13 mouse cellular contexts compared by ENCODE assay signal in the genomic region with DNA sequence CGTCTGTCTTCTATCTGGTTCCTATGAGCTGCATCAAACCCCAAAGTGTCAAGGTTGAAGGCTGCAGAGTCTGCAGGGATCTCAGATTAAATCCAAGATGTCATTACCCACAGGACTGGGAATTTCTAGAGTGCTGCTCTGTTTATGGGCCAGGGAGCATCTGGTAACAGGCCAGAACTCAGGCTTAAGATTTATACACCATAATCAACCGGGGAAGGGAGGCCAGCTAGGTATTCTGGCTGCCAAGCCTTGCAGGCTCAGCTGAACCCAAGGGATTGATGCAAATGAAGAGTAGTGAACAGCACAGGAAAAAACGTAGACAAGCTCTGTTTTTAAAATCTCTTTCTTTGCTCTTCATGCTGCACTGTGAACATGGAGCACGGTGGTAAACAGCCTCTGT. TPM values are rescaled to one million over a fixed set of nuclear protein-coding genes. Genes with fewer than 3 reads are reported as not detected.
DNase-seq lines count a peak whose midpoint lies in the region; ATAC-seq lines count a peak whose summit lies in the region.
"Had no signal": no experiment of that assay in that cellular context is flagged by ENCODE, and none has a peak within 500 bp of the region (broad histone marks: within the 10 kb centered on the region; RNA-seq: fewer than 3 reads in every experiment).

No protein-coding gene starts in this region.

- H3K4me3 ChIP-seq in forebrain, embryonic 16.5 days (replicated peaks; ENCODE audit: low read length): no peak overlapping the region
- no peak overlapping the region for H3K4me3 ChIP-seq in forebrain, embryonic 11.5 days (ENCODE audit: low read depth, low read length)
- H3K4me3 ChIP-seq in embryonic facial prominence, embryonic 14.5 days (ENCODE audit: low read depth, low read length): no peak overlapping the region
- no peak overlapping the region for H3K4me3 ChIP-seq in midbrain, embryonic 14.5 days (replicated peaks; ENCODE audit: low read depth, low read length)
- H3K4me3 ChIP-seq: heart, adult 2 months; stomach, embryonic 15.5 days had no signal

- no peak overlapping the region for H3K9ac ChIP-seq in forebrain, embryonic 16.5 days (replicated peaks; ENCODE audit: low read depth, low read length)
- H3K9ac ChIP-seq in forebrain, embryonic 11.5 days (ENCODE audit: low read length): no peak overlapping the region
- H3K9ac ChIP-seq in embryonic facial prominence, embryonic 14.5 days (ENCODE audit: low read depth, low read length): no peak overlapping the region
- H3K9ac ChIP-seq in midbrain, embryonic 14.5 days (replicated peaks; ENCODE audit: low read length): no peak overlapping the region
- H3K9ac ChIP-seq: stomach, embryonic 15.5 days had no signal

- DNase-seq in forebrain, embryonic 11.5 days (ENCODE audit: low spot score): no peak
- DNase-seq in brain, adult 2 months (ENCODE audit: low read depth, low spot score): peak; percentile 66
- DNase-seq in embryonic facial prominence, embryonic 14.5 days (ENCODE audit: low spot score): peak; percentile 83
- peak; percentile 50 for DNase-seq in midbrain, embryonic 14.5 days
- DNase-seq in c-Kit-positive CD71-positive TER-119-positive erythroid progenitor cells, embryonic 14.5 days (ENCODE audit: low spot score): no peak
- DNase-seq in thymus, postnatal 4 days: no peak
- DNase-seq: heart, adult 2 months; heart, postnatal 4 days; kidney, adult 9 months; thymus, postnatal 36 days had no signal

- H3K4me1 ChIP-seq in forebrain, embryonic 16.5 days (replicated peaks; ENCODE audit: control insufficient read depth, insufficient read depth, low read length): peaks cover 10% of the 10 kb centered on the region
- H3K4me1 ChIP-seq in forebrain, embryonic 11.5 days (replicated peaks; ENCODE audit: control insufficient read depth, insufficient read depth, low read length): no peaks in the 10 kb centered on the region
- H3K4me1 ChIP-seq in embryonic facial prominence, embryonic 14.5 days (ENCODE audit: control insufficient read depth, insufficient read depth, low read length): peaks cover 18% of the 10 kb centered on the region
- H3K4me1 ChIP-seq in midbrain, embryonic 14.5 days (ENCODE audit: control insufficient read depth, insufficient read depth, low read length): peaks cover 3% of the 10 kb centered on the region; the same call in 1 of the 2 replicates
- H3K4me1 ChIP-seq: stomach, embryonic 15.5 days had no signal

- no peak overlapping the region for H3K4me2 ChIP-seq in forebrain, embryonic 16.5 days (ENCODE audit: low read length)
- no peak overlapping the region for H3K4me2 ChIP-seq in forebrain, embryonic 11.5 days (ENCODE audit: low read depth, low read length, severe bottlenecking)
- peak overlapping the region; percentile 24; the same call in 1 of the 2 replicates for H3K4me2 ChIP-seq in embryonic facial prominence, embryonic 14.5 days (ENCODE audit: low read depth, low read length)
- no peak overlapping the region for H3K4me2 ChIP-seq in midbrain, embryonic 14.5 days (ENCODE audit: low read length)
- H3K4me2 ChIP-seq: stomach, embryonic 15.5 days had no signal

- H3K9me3 ChIP-seq in forebrain, embryonic 16.5 days (ENCODE audit: control insufficient read depth, low read length): no peaks in the 10 kb centered on the region
- H3K9me3 ChIP-seq in forebrain, embryonic 11.5 days (ENCODE audit: control insufficient read depth, low read length): no peaks in the 10 kb centered on the region
- no peaks in the 10 kb centered on the region for H3K9me3 ChIP-seq in embryonic facial prominence, embryonic 14.5 days (ENCODE audit: control insufficient read depth, low read length)
- no peaks in the 10 kb centered on the region for H3K9me3 ChIP-seq in midbrain, embryonic 14.5 days (ENCODE audit: control insufficient read depth, low read length)
- H3K9me3 ChIP-seq: stomach, embryonic 15.5 days had no signal

- H3K27ac ChIP-seq in forebrain, embryonic 16.5 days (ENCODE audit: low read length): no peak overlapping the region
- H3K27ac ChIP-seq in forebrain, embryonic 11.5 days (ENCODE audit: low read depth, low read length): no peak overlapping the region
- H3K27ac ChIP-seq in embryonic facial prominence, embryonic 14.5 days (replicated peaks; ENCODE audit: low read depth, low read length): peak overlapping the region; percentile 86
- H3K27ac ChIP-seq in midbrain, embryonic 14.5 days (replicated peaks; ENCODE audit: low read depth, low read length): peak overlapping the region; percentile 58; the same call in 1 of the 2 replicates
- H3K27ac ChIP-seq: heart, adult 2 months; stomach, embryonic 15.5 days had no signal

- WGBS in forebrain, embryonic 16.5 days: 54% methylated on average over 4 of the region's 4 CpGs
- WGBS in forebrain, embryonic 11.5 days: 82% methylated on average over 4 of the region's 4 CpGs
- 45% methylated on average over 4 of the region's 4 CpGs for WGBS in embryonic facial prominence, embryonic 14.5 days
- WGBS in midbrain, embryonic 14.5 days: 49% methylated on average over 4 of the region's 4 CpGs

- no peaks in the 10 kb centered on the region for H3K27me3 ChIP-seq in forebrain, embryonic 16.5 days (replicated peaks; ENCODE audit: control insufficient read depth, insufficient read depth, low read length)
- H3K27me3 ChIP-seq in forebrain, embryonic 11.5 days (ENCODE audit: control insufficient read depth, insufficient read depth, low read length): no peaks in the 10 kb centered on the region
- H3K27me3 ChIP-seq in embryonic facial prominence, embryonic 14.5 days (replicated peaks; ENCODE audit: control insufficient read depth, insufficient read depth, low read length): no peaks in the 10 kb centered on the region
- no peaks in the 10 kb centered on the region for H3K27me3 ChIP-seq in midbrain, embryonic 14.5 days (ENCODE audit: control insufficient read depth, insufficient read depth, low read length)
- H3K27me3 ChIP-seq: stomach, embryonic 15.5 days had no signal

- peaks cover 10% of the 10 kb centered on the region for H3K36me3 ChIP-seq in forebrain, embryonic 16.5 days (ENCODE audit: control insufficient read depth, insufficient read depth)
- H3K36me3 ChIP-seq in forebrain, embryonic 11.5 days (ENCODE audit: control insufficient read depth, insufficient read depth, low read length): no peaks in the 10 kb centered on the region
- peaks cover 18% of the 10 kb centered on the region for H3K36me3 ChIP-seq in embryonic facial prominence, embryonic 14.5 days (ENCODE audit: control insufficient read depth, insufficient read depth, low read length)
- H3K36me3 ChIP-seq in midbrain, embryonic 14.5 days (ENCODE audit: control insufficient read depth, insufficient read depth, low read length): peaks cover 54% of the 10 kb centered on the region
- H3K36me3 ChIP-seq: stomach, embryonic 15.5 days had no signal

- ATAC-seq in forebrain, embryonic 16.5 days: 0 out of 2 replicates have a peak, but pooled peaks have one; percentile 28
- ATAC-seq in forebrain, embryonic 11.5 days (replicated peaks; ENCODE audit: low FRiP score): no peak
- ATAC-seq in embryonic facial prominence, embryonic 14.5 days (ENCODE audit: low read depth): peak; percentile 70; the same call in 1 of the 2 replicates
- no peak for ATAC-seq in midbrain, embryonic 14.5 days (ENCODE audit: low FRiP score, low TSS enrichment)

RNA-seq across cellular contexts. Expression of a gene that starts 20.2 kb away (rescaled TPM):
- polyA plus RNA-seq in forebrain, embryonic 16.5 days (2015; fragmentation: Nextera tagmentation; extraction: Ambion mirVana): 13.0 and 16.7 TPM in 2 replicates
- polyA plus RNA-seq in forebrain, embryonic 11.5 days (2014; fragmentation: Nextera tagmentation; extraction: Ambion mirVana): 2.4 and 2.9 TPM in 2 replicates
- 3.0 and 3.1 TPM in 2 replicates for polyA plus RNA-seq in embryonic facial prominence, embryonic 14.5 days (2014; fragmentation: Nextera tagmentation; extraction: Ambion mirVana)
- polyA plus RNA-seq in midbrain, embryonic 14.5 days (2014; fragmentation: Nextera tagmentation; extraction: Ambion mirVana): 21.4 and 28.1 TPM in 2 replicates
- polyA plus RNA-seq: liver, adult 2 months had no signal

Comparison
In these comparisons a context has a peak if more than half of its experiments do, and no peak if none do; other contexts are left out.
1. ATAC-seq: peak in forebrain, embryonic 16.5 days (single experiment) and embryonic facial prominence, embryonic 14.5 days (single experiment); none in forebrain, embryonic 11.5 days (single experiment) and midbrain, embryonic 14.5 days (single experiment).
2. H3K27ac ChIP-seq: peak in embryonic facial prominence, embryonic 14.5 days (single experiment) and midbrain, embryonic 14.5 days (single experiment); none in forebrain, embryonic 16.5 days (single experiment) and forebrain, embryonic 11.5 days (single experiment).
3. DNase-seq: peak in brain, adult 2 months (single experiment), embryonic facial prominence, embryonic 14.5 days (single experiment) and midbrain, embryonic 14.5 days (single experiment); none in forebrain, embryonic 11.5 days (single experiment), c-Kit-positive CD71-positive TER-119-positive erythroid progenitor cells, embryonic 14.5 days (single experiment) and thymus, postnatal 4 days (single experiment).